Mouse (Mus musculus) megakaryocyte-erythroid progenitor cell, adult 5-6 weeks (primary cell): ENCODE data around the gene Mrtfb. TPM values are rescaled to one million over a fixed set of nuclear protein-coding genes. Genes with fewer than 3 reads are reported as not detected.

Experiments used
- ATAC-seq: replicated peaks from 2 replicates; pipeline ENCODE4 v1.8.0; 2016; ENCODE audit warnings: mild to moderate bottlenecking, inconsistent platforms; ENCODE audit not compliant: severe bottlenecking, poor library complexity, low FRiP score, low TSS enrichment
- total RNA-seq, 2 experiments: library from RNA; stranded (forward) in 1 of 2; stranded (reverse) in 1 of 2; fragments of 200-1000, 215-1000 nt in 1 of 2; fragments of >200 nt in 1 of 2; fragmentation: Nextera tagmentation in 1 of 2; gene quantifications; 2 replicates each; pipeline ENCODE4 v1.2.3; 2014 to 2017

The Mrtfb gene
- total RNA-seq, 2 experiments from 2014 or later, result 2.3 to 10.7 TPM

DNA sequence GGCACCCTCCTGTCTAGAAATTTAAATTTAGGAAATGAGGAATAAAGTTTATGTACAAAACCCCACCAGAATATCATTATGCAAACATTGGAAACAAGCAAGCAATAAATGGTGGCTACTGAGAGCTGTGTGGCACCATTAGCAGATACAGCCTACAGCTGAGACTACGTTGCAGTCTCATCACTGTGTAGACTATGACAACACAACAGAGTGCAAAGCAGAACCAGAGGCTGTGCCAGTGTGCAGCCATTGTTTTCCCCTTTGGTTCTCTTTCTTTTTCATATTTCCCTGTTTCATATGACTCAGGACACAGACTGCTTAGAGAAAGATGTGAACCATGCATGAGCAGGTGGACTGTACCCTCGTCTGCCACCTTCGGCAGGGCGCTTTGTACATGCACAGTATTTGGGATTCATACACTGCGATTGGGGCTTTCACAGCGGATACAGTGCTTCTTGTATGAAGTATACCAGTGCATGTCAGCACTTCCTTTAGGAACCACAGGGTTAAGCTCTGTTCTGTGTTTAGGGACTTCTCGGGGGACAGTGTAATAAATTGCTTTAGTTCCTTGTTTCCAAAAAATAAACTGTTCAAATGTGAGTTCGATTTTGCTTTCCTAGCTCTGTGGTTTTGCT lies 116.7 kb downstream of the Mrtfb start:
- no peak for ATAC-seq

DNA sequence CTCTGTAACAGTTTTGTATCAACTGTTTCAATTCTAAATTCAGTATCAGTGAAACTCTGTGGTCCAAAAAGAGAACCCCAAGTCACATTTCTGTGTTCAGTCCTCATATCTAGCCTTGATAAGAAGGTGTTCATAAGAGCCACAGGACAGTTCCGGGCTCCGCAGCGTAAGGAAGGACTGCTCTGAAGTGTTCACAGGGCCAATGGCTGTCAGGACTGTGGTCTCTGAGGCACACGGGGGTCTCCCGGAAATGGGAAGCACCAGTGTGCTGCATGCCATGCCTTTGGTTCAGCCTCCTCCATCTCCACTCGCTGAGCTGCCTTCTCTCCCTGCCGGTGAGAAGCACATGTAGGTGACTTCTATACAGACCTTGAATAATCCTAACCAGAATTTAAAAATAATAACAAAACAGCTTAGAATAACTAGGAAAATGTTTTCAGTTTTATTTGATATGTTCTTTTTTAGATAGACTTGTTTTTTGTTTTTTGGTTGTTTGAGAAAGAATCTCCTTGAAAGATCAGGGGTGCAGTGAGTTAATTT lies 120.7 kb downstream of the Mrtfb start:
- no peak for ATAC-seq

DNA sequence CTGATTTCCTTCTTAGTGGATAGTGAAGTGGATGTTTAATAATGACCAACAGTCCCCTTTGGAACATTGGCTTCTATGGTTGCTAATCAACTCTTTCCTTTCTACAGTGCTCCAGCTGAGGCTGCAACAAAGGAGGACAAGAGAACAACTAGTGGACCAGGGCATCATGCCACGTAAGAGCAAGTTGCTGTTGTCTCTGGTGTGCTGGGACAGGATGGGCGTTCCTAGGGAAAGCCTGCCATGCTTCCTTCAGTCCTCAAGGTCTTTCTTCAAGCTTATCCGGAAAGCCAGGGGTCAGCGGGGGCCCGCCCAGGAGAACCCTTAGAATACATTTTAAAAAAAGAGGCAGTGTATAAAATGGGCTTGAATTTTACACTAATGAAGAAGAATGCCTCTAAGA lies 121.9 kb downstream of the Mrtfb start:
- no peak for ATAC-seq

DNA sequence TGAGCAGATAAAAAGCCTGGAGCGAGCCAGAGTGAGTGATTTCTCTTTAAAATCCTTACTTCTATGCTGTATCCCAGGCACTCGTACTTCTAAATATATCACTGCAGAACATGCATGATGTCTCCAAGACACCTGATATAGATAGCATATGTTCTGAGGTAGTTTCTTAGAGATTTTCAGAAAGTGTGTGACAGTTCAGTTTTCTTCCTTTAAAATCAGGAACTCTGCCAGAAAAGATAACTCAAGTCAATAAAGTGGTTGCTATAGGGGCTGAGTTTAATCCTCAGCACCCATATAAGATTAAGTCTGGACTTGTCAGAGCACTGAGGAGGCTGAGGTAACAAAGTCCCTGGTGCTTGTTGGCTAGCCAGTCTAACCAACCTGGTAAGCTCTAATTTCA lies 123.6 kb downstream of the Mrtfb start:
- 0 out of 2 replicates have a peak, but pooled peaks have one; percentile 26 for ATAC-seq

DNA sequence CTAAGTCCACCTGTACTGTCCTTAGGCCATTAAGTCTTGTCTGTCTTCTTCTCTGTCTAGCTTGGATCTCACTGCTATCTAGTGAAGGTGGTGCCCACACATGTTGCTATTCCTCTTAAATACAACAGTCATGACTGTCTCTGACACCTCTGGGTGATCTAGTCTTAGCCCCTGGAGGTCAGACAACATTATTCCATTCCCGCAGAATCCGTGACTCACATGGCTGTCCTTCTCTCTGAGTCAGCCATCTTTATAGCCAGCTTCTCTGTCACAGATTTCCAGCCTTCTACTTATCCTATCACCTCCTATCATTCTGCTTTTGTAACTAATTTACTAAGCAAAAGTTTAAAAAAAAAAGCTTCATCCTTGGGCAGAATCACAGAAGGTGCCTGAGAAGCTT lies 125.5 kb downstream of the Mrtfb start:
- ATAC-seq, result no peak

DNA sequence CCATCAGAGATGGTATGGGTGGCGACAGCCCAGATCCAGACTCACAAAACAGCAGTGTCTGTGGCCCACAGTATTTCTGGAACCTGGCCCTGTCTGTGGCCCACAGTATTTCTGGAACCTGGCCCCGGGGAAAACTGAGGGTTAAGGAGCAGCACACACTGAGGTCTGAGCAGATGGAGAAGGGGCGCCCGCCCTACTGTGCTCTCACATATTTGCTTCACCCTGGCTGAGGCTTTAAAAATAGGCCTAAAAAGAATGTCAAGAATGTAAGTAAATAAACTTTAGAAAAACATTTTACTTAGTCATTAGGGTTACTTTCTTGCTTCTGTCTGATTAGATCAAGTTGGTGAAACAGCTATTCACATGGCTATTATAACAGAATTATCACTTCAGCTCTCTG lies 131.0 kb downstream of the Mrtfb start:
- no peak for ATAC-seq

DNA sequence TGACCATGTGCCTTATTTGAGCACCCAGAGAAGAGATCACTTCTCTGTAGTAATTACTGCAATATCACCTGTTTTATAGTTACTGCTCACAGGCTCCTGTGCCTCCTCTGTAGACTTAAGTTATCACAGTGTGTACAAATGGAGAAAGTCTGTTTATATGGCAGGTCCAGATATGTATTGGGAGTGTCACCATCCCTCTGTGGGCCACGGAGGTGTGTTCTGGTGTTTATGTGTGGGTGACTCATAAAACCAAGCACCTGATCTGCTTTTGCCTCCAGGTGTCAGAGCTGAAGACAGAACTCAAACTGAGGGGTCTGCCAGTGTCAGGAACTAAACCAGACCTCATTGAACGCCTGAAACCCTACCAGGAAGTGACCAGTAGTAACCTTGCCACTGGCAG lies 144.1 kb downstream of the Mrtfb start:
- ATAC-seq, result no peak

DNA sequence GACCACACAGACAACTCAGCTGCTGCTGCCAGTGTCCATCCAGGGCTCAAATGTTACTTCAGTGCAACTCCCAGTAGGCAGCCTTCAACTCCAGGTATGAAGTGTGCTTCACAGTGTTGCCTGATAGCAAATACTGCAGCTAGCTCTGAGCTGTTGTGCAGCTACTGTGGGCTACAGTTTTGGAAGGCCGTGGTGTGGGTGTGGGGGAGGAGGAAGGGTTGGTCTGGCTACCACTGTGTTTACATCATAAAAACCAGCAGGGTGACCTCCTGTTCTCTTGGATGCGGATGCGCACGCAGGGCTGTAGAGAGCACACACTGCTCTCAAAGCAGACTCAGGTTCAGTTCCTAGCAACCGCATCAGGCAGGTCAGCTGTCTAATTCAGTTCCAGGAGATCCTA lies 145.3 kb downstream of the Mrtfb start:
- no peak for ATAC-seq

DNA sequence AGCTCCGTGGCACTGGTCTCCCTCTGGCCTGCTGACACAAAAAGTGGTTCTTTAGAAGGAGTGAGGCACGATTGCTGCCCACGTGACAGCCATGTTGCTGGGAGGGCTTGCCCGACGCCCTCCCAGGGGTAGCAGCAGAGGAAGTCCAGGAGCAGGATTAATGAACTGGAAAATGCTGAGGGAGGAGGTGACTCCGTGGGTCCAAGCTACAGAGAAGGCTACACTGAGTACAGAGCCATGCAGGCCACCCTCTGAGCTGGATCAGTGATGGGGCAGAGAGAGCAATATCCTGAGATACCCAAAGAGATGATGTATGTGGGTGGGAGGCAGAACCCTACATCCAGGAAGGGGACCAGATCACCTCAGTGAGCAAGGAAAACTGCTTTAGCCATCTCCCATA lies 148.4 kb downstream of the Mrtfb start:
- ATAC-seq, result no peak

DNA sequence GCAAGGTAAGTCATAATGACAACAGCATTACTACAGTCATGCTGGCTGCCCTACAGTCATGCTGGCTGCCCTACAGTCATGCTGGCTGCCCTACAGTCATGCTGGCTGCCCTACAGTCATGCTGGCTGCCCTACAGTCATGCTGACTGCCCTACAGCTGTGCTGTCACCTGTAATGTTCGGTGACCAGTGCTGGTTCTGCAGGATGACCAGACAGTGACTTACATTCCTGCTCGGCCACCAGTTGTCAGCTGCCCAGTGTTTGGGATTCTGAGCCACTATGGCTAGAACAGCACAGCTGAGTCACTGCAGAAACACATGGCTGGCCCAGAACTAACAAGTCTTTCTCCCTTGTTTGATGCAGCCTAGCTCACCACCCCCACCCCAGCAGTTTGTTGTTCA lies 149.1 kb downstream of the Mrtfb start:
- no peak for ATAC-seq

DNA sequence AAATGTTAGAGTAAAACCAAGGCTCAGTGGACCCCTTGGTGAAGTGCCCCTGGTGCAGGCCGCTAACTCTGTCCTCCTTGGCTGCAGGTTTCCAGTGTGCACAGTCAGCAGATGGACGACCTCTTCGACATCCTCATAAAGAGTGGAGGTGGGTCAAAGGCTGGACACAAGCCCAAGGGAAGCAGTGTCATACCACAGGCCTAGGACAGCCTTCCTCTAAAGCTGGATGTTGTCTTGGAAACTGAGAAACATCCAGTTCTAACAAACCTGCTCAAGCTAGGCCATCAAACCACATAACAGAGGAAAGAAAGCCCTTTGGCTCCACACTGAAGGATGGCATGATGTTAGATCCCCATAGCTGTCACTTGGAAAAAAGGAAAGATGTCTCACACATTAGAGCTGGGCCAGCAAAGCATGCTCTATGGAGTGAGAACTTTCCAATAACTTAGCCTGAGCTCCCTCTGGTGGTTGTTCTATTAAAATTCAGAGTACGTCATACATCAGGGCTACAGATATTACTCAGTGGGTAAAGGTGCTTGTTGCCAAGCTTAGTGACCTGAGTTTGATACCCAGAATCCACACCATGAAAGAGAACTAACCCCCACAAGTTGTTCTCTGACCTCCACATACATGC lies 153.4 kb downstream of the Mrtfb start:
- ATAC-seq, result peak; percentile 76

DNA sequence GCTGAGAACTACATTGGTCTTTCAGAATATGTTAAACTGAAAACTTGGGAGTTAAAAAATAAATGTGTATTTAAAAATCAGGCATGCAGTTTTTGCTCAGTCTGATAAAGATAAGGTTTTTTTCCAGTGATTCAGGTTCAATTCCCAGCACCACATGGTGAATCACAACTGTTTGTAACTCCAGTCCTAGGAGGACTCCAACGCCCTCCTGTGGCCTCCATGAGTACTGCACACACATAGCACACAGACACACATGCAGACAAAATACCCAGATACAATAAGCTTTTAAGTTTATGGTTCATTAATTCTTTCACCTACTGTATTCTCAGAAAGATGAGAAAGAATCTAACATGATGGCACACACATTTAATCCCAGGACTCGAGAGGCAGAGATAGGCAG lies 154.5 kb downstream of the Mrtfb start:
- ATAC-seq, result no peak

DNA sequence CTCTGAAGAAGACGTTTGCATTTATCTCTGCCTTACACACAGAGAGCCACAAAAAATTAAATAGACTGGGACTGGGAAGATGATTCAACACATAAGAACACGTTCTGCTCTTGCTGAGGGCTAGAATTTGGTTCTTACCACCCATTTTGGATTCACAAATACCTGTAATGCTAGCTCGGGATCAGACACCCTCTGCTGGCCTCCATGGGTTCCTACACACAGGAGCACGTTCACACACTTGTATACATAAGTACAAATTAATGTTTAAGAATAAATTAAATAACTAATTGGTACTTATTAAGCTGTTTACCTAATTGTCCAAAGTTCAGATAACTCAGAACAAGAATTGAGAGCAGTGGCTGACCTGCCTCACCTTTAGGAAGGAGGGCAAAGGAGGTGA lies 155.2 kb downstream of the Mrtfb start:
- ATAC-seq, result no peak

DNA sequence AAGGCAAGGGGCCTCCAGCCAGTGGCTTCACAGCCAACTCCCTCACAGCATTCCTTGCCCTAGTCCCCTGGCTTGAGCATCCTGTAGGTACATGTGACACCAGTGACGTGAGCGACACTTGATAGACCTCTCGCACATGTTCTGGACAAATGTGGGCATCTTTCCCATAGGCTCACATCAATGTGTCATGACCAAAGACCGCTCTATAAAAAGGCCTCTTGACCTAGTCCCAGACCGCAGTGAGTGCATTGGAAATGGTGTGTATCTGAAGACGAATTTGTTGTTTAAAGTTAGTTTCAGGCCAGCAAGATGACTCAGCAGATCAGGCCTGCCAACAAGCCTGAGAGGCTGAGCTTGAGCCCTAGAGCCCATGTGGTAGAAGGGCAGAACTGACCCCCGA lies 158.3 kb downstream of the Mrtfb start:
- no peak for ATAC-seq

DNA sequence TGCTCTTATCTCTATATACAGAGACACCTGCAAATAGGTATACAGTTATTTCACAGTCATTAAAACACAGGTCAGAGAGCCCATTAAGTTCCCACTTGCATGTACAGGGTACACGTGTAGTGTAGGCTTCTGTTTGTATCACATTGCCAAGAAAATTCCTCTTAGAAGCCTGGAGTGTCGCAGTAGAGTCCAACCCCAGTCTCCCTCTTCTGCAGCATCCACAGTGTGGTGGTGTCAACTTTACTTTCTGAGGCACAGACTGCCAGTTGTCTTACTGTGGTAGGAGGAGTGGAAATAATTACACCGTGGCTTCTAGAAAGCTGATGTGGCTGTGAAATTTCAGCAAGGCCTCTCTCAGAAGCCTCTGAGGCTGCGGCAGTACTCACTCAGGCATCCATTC lies 158.7 kb downstream of the Mrtfb start:
- ATAC-seq, result no peak

DNA sequence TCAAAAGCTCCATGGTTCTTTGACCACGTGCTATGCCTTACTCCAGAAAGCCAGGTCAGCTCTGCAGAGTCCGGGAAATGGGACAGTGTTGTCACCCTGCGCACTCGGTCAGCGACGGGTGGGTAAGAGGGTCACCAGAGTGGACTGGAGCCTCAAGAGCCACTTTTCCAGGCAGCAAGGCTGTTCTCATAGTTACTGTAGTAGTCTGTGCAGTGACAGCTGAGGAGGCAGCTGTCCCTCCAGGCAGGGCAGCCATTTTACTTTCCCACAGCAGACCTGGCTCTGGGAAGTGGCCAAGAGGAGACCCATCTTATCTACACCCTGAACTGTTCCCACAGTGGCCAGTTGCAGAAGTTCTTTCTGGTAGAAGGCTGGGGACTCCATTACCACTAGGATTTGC lies 159.2 kb downstream of the Mrtfb start:
- no peak for ATAC-seq

DNA sequence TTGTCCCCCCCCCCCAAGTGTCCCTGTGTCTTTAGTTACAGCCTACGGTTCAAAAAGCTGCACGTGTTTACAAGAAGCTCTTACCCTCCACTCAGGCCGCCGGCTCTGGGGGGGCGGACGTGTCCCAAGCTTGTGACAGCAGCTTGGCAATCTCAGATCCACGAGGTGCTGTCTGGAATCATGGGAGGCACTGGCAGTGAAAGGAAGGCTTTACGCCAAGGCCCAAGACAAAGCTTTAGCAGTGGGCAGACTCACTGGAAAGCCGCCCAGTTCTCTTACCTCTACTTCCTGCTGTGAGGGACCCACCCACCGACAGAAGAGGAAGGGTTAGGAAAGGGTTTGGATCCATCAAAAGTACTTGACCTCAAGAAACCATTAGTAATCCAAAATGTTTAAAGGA lies 160.2 kb downstream of the Mrtfb start:
- no peak for ATAC-seq

DNA sequence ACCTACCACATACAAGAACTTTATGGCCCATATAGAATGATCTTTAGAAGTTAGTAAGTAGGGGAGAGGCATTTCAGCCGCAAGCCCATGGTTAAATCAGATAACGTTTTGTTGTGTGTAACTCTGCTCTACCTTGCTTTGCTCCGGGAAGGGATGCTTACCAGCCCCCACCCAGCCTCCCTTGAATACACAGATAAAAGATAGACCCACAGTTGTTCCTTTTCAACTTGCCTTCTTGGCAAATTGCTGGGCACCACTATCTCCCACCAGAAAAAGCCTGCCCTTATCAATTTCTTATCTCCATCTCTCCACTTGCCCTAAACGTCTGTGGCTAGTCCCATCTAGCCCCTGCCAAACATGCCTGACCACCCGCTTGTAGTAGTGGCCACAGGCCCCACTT lies 161.6 kb downstream of the Mrtfb start:
- ATAC-seq, result peak; percentile 70

DNA sequence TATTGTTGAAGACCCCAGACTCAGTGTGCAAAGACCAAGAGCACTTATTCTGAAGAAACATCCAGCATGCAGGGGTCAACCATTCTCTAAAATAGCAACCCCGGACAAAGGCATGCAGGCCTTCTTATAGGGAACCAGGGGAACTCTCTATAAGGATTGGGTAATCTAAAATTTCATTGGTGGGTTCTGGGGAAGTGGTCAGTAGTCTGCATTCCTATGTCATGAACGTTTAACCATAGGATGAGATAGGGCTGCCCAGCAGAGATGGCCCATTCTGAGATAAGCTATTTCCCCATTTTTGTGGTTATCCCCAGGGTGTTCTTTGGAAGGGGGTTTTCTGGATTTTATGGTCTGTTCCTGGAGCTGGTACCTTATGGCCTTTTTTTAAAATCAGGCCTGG lies 163.5 kb downstream of the Mrtfb start:
- no peak for ATAC-seq

DNA sequence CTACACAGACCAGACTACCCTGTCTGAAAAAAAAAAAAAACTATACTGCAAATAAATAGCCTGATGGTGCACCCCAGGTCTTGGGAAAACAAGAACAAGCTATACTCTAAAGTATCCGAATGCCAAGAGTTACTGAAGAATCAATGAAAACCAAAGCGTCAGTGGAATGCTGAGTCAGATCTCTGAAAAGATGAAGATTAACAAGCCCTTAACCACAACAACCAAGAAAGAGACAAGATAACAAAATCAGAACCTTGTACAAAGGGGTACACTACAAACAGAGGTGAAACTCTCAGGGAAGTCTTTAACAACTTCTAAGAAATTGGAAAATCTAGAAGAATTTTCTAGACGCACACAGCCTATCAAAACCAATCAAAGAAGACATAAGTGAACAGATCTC lies 166.2 kb downstream of the Mrtfb start:
- ATAC-seq, result no peak

DNA sequence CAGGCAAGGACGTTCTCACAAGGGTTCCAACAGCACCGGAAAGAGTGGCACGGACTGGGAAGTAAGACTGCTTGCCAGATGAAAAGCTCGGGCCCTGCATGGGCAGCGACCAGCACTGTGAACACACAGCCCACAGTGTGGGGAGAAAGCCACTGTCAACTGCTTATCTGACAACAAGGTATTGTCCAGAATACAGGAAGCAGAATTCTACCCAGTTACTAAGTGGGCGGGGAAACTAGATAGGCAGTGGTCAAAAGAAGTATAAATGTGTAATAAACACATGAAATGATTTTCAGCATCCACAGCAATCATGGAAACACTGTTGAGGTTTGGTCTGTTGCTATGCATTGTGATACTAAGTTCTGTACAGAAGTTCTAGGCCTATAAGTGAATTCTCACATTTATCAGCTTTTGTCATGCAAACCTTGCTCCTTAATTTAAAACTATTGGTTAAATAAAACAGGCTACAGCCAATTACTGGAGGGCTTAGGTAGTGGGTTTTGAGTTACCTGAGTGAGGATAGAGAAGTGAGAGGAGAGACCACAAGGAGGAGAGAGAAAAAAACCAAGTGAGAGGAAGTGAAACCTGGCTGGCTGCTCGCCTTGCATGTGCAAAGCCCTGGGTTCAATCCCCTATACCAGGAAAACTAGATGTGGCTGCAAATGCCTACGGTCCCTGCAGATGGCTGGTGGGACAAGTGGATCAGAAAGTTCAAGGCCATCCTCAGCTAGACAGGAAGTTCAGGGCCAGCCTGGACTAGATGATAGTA lies 167.5 kb downstream of the Mrtfb start:
- ATAC-seq, result no peak
